Mouse (Mus musculus): ENCODE data around the gene Arl6. TPM values are rescaled to one million over a fixed set of nuclear protein-coding genes. Genes with fewer than 3 reads are reported as not detected.
A peak's percentile ranks its signal among the peaks of the same experiment; 100 is the strongest.

Gene Arl6
- polyA plus RNA-seq, 1 experiment = not detected

DNA sequence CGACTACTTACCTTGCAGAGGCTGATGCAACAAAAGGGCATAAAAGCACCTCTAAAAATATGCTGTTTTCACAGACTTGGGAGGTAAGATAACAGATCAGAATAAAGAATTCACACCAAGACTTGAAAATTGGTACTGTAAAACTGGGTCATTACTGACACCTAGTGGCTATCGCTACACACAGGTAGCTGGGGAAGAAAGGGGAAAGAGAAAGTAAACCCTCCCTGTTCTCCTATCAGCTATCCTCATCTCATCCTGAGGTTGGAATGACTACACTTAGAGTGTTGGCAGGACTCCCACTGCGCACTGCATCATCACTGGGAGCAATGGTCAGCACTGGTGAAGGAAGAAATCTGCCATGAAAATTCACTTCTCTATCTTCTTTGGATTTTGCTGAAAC is 22.0 kb downstream of the Arl6 start:
- Histone ChIP-seq H3K4me1 (ENCODE audit: control insufficient read depth, insufficient read depth, low read length) (no peaks in the 10 kb centered on the region), H3K27ac (ENCODE audit: insufficient read depth, low read depth, low read length) (no peak overlapping the region), H3K4me3 (ENCODE audit: insufficient read depth, low read depth, low read length) (no peak overlapping the region)
- no peak for TF ChIP-seq CTCF (IDR thresholded peaks at IDR 0.05; ENCODE audit: insufficient read depth, low read depth, low read length)
- no peak for TF ChIP-seq POLR2A (IDR thresholded peaks at IDR 0.05; ENCODE audit: insufficient read depth, low read depth, low read length)
- WGBS = 46% methylated on average over 3 of the region's 3 CpGs

GRCm38 (mm10) chr16:59615675-59616074 is 23.5 kb downstream of the Arl6 start:
- WGBS = 84% methylated on average over 3 of the region's 3 CpGs
- H3K27ac ChIP-seq (ENCODE audit: insufficient read depth, low read depth, low read length) = no peak overlapping the region
- TF ChIP-seq CTCF (IDR thresholded peaks at IDR 0.05; ENCODE audit: insufficient read depth, low read depth, low read length) = no peak
- no peak for TF ChIP-seq POLR2A (IDR thresholded peaks at IDR 0.05; ENCODE audit: insufficient read depth, low read depth, low read length)
- H3K4me1 ChIP-seq (ENCODE audit: control insufficient read depth, insufficient read depth, low read length) = no peaks in the 10 kb centered on the region
- no peak overlapping the region for H3K4me3 ChIP-seq (ENCODE audit: insufficient read depth, low read depth, low read length)

DNA sequence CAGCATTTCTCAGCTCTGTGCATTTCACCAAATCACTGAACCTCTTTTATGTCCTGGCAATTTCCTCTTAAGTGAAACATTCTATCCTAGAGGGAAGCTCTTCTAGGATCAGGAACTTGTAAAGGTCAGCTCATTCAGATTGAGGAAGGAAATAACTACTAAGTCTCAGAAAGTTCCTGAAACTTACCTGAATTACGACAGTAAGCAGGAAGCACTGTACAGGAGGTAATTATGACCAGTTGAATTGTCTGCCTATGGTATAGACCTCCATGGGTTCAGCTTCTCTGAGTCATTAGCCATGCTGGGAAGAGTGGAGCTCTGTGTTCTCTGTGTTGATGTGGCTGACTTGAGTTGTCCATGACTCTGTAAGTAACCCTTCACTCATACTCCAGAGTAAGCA is 28.4 kb downstream of the Arl6 start:
- Histone ChIP-seq H3K27ac (ENCODE audit: insufficient read depth, low read depth, low read length) (no peak overlapping the region), H3K4me3 (ENCODE audit: insufficient read depth, low read depth, low read length) (no peak overlapping the region), H3K4me1 (ENCODE audit: control insufficient read depth, insufficient read depth, low read length) (no peaks in the 10 kb centered on the region)
- TF ChIP-seq POLR2A (IDR thresholded peaks at IDR 0.05; ENCODE audit: insufficient read depth, low read depth, low read length) = no peak
- WGBS = 85% methylated on average over 1 of the region's 1 CpGs

GRCm38 (mm10) chr16:59604078-59604781 is 35.0 kb downstream of the Arl6 start:
- Histone ChIP-seq H3K27ac (ENCODE audit: insufficient read depth, low read depth, low read length) (no peak overlapping the region), H3K4me3 (ENCODE audit: insufficient read depth, low read depth, low read length) (no peak overlapping the region), H3K4me1 (ENCODE audit: control insufficient read depth, insufficient read depth, low read length) (peaks cover 7% of the 10 kb centered on the region; the same call in 1 of the 2 replicates)
- no peak for TF ChIP-seq CTCF (IDR thresholded peaks at IDR 0.05; ENCODE audit: insufficient read depth, low read depth, low read length)
- WGBS = 36% methylated on average over 15 of the region's 15 CpGs

DNA sequence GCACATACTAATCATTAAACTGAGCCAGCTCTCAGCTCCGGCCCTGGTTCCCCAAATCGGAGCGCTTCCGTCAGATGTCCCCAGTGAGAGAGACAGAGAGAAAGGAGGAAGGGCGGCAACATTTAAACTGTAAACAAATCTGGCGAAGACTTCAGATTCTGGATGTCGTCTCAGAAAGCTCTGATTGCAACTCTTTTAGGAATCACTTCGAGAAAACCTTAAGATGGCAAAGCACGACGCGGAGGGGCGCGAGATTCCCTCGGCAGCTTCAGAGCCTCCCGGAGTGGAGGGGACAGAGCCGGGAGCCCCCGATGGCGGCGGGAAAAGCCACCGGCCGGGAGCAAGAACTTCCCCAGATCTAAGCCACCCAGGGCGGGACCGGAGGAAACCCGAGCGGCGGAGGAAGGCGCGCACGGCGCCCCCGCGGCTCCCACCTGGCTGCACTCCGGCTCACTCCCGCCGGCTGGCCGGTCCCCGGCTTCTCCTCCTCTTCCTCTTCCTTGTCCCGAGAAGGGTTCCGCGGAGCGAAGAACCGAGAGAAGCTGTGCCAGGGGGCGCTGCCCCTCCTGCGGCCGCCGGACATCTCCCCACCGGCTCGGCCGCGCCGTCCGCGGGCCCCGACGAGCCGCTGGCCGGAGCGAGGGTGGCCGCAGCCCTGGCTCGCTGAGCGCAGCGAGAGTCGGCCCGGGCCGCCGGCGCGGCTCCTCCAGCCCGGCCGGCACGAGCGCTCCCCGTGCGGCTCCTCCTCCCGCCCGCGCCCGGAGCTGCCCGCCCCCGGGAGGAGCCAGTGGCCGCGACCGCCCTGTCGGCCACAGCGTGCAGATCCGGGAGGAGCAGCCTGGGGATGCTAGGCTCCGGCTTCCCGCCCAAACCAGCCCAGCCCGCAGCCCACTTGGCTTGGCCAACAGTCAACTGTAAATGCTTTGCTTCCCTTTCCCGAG is 38.6 kb downstream of the Arl6 start, which contains the start of gene Crybg3:
Gene Crybg3, minus strand, starts transcription at position 669 of the 941 bp plus-strand sequence.
- Histone ChIP-seq H3K4me3 (ENCODE audit: insufficient read depth, low read depth, low read length) (peak within 1 kb of the TSS; percentile 62), H3K27ac (ENCODE audit: insufficient read depth, low read depth, low read length) (no peak within 1 kb of the TSS), H3K4me1 (ENCODE audit: control insufficient read depth, insufficient read depth, low read length) (peaks cover 7% of the 10 kb centered on the region; the same call in 1 of the 2 replicates)
- 1% methylated on average over 88 of the region's 90 CpGs for WGBS
- TF ChIP-seq POLR2A (IDR thresholded peaks at IDR 0.05; ENCODE audit: insufficient read depth, low read depth, low read length) = no peak
- no peak for TF ChIP-seq CTCF (IDR thresholded peaks at IDR 0.05; ENCODE audit: insufficient read depth, low read depth, low read length)

GRCm38 (mm10) chr16:59599411-59600265 is 39.6 kb downstream of the Arl6 start:
- Histone ChIP-seq H3K27ac (ENCODE audit: insufficient read depth, low read depth, low read length) (no peak overlapping the region; the same call in 1 of the 2 replicates), H3K4me1 (ENCODE audit: control insufficient read depth, insufficient read depth, low read length) (peaks cover 7% of the 10 kb centered on the region; the same call in 1 of the 2 replicates), H3K4me3 (ENCODE audit: insufficient read depth, low read depth, low read length) (peak overlapping the region; percentile 62)
- WGBS = 54% methylated on average over 17 of the region's 17 CpGs
- no peak for TF ChIP-seq CTCF (IDR thresholded peaks at IDR 0.05; ENCODE audit: insufficient read depth, low read depth, low read length)
- no peak for TF ChIP-seq POLR2A (IDR thresholded peaks at IDR 0.05; ENCODE audit: insufficient read depth, low read depth, low read length)

- TF ChIP-seq CTCF (IDR thresholded peaks at IDR 0.05; ENCODE audit: insufficient read depth, low read depth, low read length) = no peak
- no peak for TF ChIP-seq POLR2A (IDR thresholded peaks at IDR 0.05; ENCODE audit: insufficient read depth, low read depth, low read length)
- Histone ChIP-seq H3K27ac (ENCODE audit: insufficient read depth, low read depth, low read length) (no peak overlapping the region; the same call in 1 of the 2 replicates), H3K4me3 (ENCODE audit: insufficient read depth, low read depth, low read length) (no peak overlapping the region), H3K4me1 (ENCODE audit: control insufficient read depth, insufficient read depth, low read length) (peaks cover 7% of the 10 kb centered on the region; the same call in 1 of the 2 replicates)
- 64% methylated on average over 4 of the region's 4 CpGs for WGBS
Measured at GRCm38 (mm10) chr16:59598997-59599396, 40.2 kb downstream of the Arl6 start.

GRCm38 (mm10) chr16:59597256-59597655 is 41.9 kb downstream of the Arl6 start:
- Histone ChIP-seq H3K4me1 (ENCODE audit: control insufficient read depth, insufficient read depth, low read length) (peaks cover 7% of the 10 kb centered on the region; the same call in 1 of the 2 replicates), H3K27ac (ENCODE audit: insufficient read depth, low read depth, low read length) (no peak overlapping the region), H3K4me3 (ENCODE audit: insufficient read depth, low read depth, low read length) (no peak overlapping the region)
- TF ChIP-seq CTCF (IDR thresholded peaks at IDR 0.05; ENCODE audit: insufficient read depth, low read depth, low read length) (no peak), POLR2A (IDR thresholded peaks at IDR 0.05; ENCODE audit: insufficient read depth, low read depth, low read length) (no peak)
- 94% methylated on average over 6 of the region's 6 CpGs for WGBS
